Mouse (Mus musculus) lung, embryonic 14.5 days (tissue): ENCODE data around the gene Phkb. TPM values are rescaled to one million over a fixed set of nuclear protein-coding genes. Genes with fewer than 3 reads are reported as not detected.

Experiments used
- ATAC-seq: fragments of 200-750 bp; cut with Nextera tagmentation; 2 replicates; pipeline ENCODE4 v1.8.0; 2017; ENCODE audit warnings: mild to moderate bottlenecking, moderate TSS enrichment, moderate library complexity; ENCODE audit not compliant: insufficient read depth
- DNase-seq: peaks from one replicate; pipeline ENCODE4 v3.0.0-alpha.2; 2015
- H3K27ac ChIP-seq: fragments of 300-500 bp; sonication (generic); 2 replicates; pipeline ENCODE4 v1.5.1; 2014; ENCODE audit warnings: low read depth, mild to moderate bottlenecking, moderate library complexity
- H3K27me3 ChIP-seq: fragments of 300-500 bp; sonication (generic); 2 replicates; pipeline ENCODE4 v1.6.1; 2014; ENCODE audit warnings: low read length, control low read depth; ENCODE audit not compliant: insufficient read depth
- H3K36me3 ChIP-seq: fragments of 300-500 bp; sonication (generic); 2 replicates; pipeline ENCODE4 v1.6.1; 2014; ENCODE audit warnings: control low read depth; ENCODE audit not compliant: insufficient read depth
- H3K4me1 ChIP-seq: fragments of 300-500 bp; sonication (generic); 2 replicates; pipeline ENCODE4 v1.6.1; 2014; ENCODE audit warnings: antibody characterized with exemption, control low read depth; ENCODE audit not compliant: insufficient read depth
- H3K4me2 ChIP-seq: fragments of 300-500 bp; sonication (generic); 2 replicates; pipeline ENCODE4 v1.6.1; 2014; ENCODE audit warnings: mild to moderate bottlenecking
- H3K4me3 ChIP-seq: fragments of 300-500 bp; sonication (generic); 2 replicates; pipeline ENCODE4 v1.5.1; 2014; ENCODE audit warnings: low read depth, low read length
- H3K9ac ChIP-seq: fragments of 300-500 bp; sonication (generic); 2 replicates; pipeline ENCODE4 v1.6.1; 2014
- H3K9me3 ChIP-seq: fragments of 300-500 bp; sonication (generic); 2 replicates; pipeline ENCODE4 v1.6.1; 2016; ENCODE audit warnings: low read depth, low read length, control low read depth
- CTCF ChIP-seq: IDR thresholded peaks from 2 replicates; pipeline ENCODE4 v1.5.1; 2016; ENCODE audit warnings: antibody characterized with exemption, low read depth
- WGBS: fragments of 180-500 bp; shearing (Covaris S2); extraction: QIAGEN DNeasy Blood & Tissue Kit; methylation state at CpG from one replicate; pipeline ENCODE4 v1.1.7; 2014; 5-methylcytosine and 5-hydroxymethylcytosine counted together
- polyA plus RNA-seq: library from polyadenylated mRNA; unstranded; fragments of >200 nt; fragmentation: Nextera tagmentation; extraction: Ambion mirVana; gene quantifications from 2 replicates; pipeline ENCODE4 v1.2.1, GENCODE M21; 2014

Phkb gene
- polyA plus RNA-seq, 1 experiment from 2014 or later = 49.6 TPM

DNA sequence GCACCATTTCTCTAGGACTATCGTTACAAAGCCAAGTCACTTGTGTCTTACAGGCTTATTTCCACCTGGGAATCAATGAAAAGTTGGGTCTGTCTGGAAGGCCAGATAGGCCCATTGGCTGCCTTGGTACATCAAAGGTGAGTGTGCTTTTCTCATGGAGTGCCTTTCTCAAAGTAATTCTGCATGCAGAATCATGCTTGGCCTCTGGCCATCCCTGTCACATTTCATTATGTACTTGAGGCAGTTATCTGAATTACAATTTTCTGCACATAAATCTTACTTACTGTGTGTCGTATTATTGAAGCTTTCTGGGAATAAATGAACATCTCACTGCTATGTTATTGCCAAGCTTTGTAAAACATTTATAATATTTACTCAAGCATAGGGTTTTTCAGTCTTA, 176.0 kb downstream of the Phkb start:
- H3K4me1 ChIP-seq = no peaks in the 10 kb centered on the region
- no peak for DNase-seq
- H3K4me3 ChIP-seq = no peak overlapping the region
- peaks cover under 1% of the 10 kb centered on the region; the same call in 1 of the 2 replicates for H3K36me3 ChIP-seq
- no peak overlapping the region for H3K4me2 ChIP-seq
- H3K9ac ChIP-seq = no peak overlapping the region
- no peak for ATAC-seq
- H3K9me3 ChIP-seq = no peaks in the 10 kb centered on the region
- no peak for TF ChIP-seq CTCF
- H3K27ac ChIP-seq = no peak overlapping the region
- WGBS = 74% methylated on average over 2 of the region's 2 CpGs
- H3K27me3 ChIP-seq = no peaks in the 10 kb centered on the region

DNA sequence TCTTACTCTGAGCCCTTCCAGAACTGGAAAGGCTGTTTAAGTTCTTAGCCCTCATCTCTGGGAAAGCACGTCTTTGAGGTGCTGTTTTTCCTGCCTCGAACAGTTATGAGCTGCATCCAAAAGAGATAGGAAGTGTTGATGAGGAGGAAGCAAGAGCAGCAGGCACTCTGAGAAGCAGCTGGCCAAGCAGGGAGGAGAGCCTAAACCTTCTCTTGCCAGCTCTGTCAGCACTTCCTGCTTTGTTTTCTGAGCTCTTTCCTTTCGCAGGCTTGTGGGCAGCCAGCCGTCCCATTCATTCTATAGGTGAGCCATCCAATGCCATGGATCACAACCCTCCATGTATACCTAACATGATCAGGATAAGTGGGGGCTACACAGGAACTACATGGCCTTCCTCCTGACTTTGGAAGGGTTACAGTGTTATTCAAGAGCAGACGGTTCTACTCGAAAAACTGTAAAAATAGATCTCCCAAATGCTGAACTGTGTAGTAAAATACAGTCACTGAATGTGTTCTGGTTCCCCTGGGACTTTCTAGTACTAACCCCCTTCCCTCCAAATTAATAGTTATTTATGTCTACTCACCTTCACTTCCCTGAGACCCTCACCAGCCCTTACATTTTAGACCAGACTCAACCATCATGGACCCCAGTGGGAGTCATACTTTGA, 188.0 kb downstream of the Phkb start:
- Histone ChIP-seq H3K9ac (no peak overlapping the region), H3K9me3 (no peaks in the 10 kb centered on the region), H3K27me3 (no peaks in the 10 kb centered on the region), H3K4me1 (no peaks in the 10 kb centered on the region), H3K4me3 (no peak overlapping the region), H3K36me3 (no peaks in the 10 kb centered on the region), H3K4me2 (no peak overlapping the region), H3K27ac (no peak overlapping the region)
- TF ChIP-seq CTCF = no peak
- ATAC-seq = no peak
- 71% methylated on average over 6 of the region's 6 CpGs for WGBS
- peak; percentile 4 for DNase-seq

DNA sequence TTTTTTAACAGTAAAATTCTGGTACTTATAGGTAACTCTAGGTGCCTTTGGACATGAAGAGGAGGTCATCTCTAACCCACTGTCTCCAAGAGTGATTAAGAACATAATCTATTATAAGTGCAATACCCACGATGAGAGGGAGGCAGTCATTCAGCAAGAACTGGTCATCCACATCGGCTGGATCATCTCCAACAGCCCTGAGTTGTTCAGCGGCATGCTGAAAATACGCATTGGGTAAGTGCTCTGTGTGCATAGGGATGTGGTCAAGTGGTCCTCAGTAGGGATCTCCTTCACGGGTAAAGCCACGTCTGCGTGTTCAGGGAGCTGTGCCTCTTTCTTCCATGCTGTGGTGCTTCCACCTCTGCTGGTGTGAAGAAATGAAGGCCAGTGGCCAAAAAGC, 188.7 kb downstream of the Phkb start:
- Histone ChIP-seq H3K36me3 (no peaks in the 10 kb centered on the region), H3K4me3 (no peak overlapping the region), H3K27me3 (no peaks in the 10 kb centered on the region), H3K4me2 (no peak overlapping the region), H3K9ac (no peak overlapping the region), H3K27ac (no peak overlapping the region), H3K9me3 (no peaks in the 10 kb centered on the region), H3K4me1 (no peaks in the 10 kb centered on the region)
- DNase-seq (no peak), ATAC-seq (no peak)
- no peak for TF ChIP-seq CTCF
- WGBS = 82% methylated on average over 7 of the region's 7 CpGs

DNA sequence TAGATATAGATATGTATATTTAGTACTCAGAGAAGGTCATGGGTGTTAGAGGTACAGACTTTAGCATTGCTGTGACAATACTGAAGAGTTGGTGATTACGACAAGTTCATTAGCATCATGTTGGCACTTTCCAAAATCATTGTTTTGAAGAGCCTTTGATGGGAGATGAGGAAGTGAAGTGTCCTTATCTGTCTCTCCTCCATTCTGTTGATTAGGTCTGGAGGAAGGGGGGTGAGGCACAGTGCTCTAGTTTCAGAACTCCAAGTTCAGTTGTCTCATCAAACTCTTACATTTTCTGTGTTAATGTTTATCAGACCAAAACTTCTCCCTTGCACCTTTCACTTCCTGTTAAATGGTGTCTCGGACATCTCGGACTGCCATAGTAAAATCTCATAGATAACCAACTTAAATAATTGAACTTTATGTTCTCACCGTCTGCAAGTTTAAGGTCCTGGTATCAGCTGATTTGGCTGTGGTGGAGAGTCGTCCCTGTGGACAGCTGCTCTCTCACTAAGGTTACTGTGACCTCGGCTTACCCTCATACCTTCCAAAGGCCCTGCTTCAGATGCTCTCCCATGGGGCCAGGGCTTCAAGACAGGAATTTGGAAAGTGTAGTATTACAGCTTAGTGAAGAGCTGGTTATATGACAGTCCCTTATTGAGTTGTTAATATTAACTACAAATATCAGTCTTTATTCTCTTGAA, 194.1 kb downstream of the Phkb start:
- 58% methylated on average over 6 of the region's 6 CpGs for WGBS
- TF ChIP-seq CTCF = no peak
- Histone ChIP-seq H3K9me3 (no peaks in the 10 kb centered on the region), H3K4me3 (no peak overlapping the region), H3K27ac (no peak overlapping the region), H3K4me2 (no peak overlapping the region), H3K9ac (no peak overlapping the region), H3K36me3 (no peaks in the 10 kb centered on the region), H3K27me3 (no peaks in the 10 kb centered on the region), H3K4me1 (no peaks in the 10 kb centered on the region)
- ATAC-seq (no peak), DNase-seq (no peak)

DNA sequence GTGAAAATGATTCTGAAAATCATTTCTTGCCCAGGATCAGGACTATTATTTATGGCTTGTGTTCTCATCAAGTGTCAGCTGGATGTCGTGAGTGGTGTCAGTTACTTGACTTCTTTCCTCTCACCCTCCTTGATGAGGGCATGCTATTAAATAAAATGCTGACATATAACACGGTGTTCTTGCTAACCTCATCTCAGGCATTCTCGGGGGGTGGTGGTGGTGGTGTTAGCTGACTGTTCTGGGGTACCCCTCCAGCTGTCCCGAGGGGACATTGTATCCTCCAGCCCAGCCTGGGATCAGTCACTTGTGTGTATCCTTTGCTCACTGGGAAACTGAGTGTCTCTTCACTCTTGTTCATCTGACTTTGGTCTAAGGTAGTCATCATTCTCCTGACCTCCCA, 194.6 kb downstream of the Phkb start:
- H3K4me2 ChIP-seq = no peak overlapping the region
- WGBS = 80% methylated on average over 4 of the region's 4 CpGs
- H3K27me3 ChIP-seq = no peaks in the 10 kb centered on the region
- H3K36me3 ChIP-seq = no peaks in the 10 kb centered on the region
- DNase-seq (no peak), ATAC-seq (no peak)
- H3K27ac ChIP-seq = no peak overlapping the region
- H3K9ac ChIP-seq = no peak overlapping the region
- TF ChIP-seq CTCF = no peak
- no peaks in the 10 kb centered on the region for H3K4me1 ChIP-seq
- no peaks in the 10 kb centered on the region for H3K9me3 ChIP-seq
- no peak overlapping the region for H3K4me3 ChIP-seq

DNA sequence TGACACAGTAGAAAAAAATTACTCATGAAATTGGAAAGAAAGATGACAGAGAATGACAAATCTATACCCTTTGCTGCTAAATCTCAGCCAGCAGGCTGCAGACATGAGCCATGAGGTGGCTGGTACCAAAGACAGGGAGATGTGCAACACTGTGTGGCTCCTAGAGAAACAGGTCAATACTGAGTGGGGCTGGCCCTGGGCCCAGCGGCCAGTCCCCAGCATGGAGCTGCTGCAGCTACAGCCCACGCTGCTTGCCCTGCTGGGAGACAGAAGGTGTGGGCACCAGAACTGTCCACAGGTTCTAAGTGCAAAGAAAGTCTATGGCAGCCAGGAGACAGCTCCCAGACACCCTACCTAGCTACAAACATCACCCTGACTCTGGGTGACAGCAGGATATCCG, 197.7 kb downstream of the Phkb start:
- Histone ChIP-seq H3K9me3 (no peaks in the 10 kb centered on the region), H3K4me3 (no peak overlapping the region), H3K27me3 (no peaks in the 10 kb centered on the region), H3K4me2 (no peak overlapping the region), H3K27ac (no peak overlapping the region), H3K4me1 (no peaks in the 10 kb centered on the region), H3K36me3 (no peaks in the 10 kb centered on the region), H3K9ac (no peak overlapping the region)
- DNase-seq (no peak), ATAC-seq (no peak)
- no peak for TF ChIP-seq CTCF
- 81% methylated on average over 3 of the region's 3 CpGs for whole genome bisulfite sequencing

DNA sequence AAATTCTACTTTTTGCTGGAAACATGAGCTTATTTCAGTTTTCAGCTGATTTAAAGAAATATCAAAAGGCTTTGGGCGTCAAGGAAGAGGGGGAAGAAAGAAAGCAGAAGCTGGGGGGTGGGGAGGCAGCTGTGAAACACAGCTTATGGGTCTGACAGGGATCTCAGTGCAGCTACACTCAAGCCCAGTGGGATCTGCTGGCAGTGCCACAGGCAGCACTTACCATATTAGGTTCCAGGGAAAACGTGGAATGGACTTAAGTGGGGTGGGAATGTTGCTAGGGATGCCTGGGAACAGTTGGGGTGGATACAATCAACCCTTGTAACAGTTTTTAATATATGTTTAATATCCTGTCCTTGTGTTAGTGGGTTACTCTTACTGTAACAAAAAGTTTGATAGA, 201.3 kb downstream of the Phkb start:
- WGBS = 21% methylated on average over 2 of the region's 2 CpGs
- peak; percentile 3 for DNase-seq

More for the DNA sequence above, 201.3 kb downstream of the Phkb start:
- Histone ChIP-seq H3K36me3 (peaks cover 4% of the 10 kb centered on the region; the same call in 1 of the 2 replicates), H3K27me3 (no peaks in the 10 kb centered on the region), H3K4me2 (no peak overlapping the region), H3K4me3 (no peak overlapping the region), H3K9me3 (no peaks in the 10 kb centered on the region), H3K27ac (no peak overlapping the region), H3K9ac (no peak overlapping the region), H3K4me1 (no peaks in the 10 kb centered on the region)
- TF ChIP-seq CTCF = no peak
- ATAC-seq = no peak
